Mouse (Mus musculus) brain, embryonic 14.5 days (tissue): ENCODE measurements at regions not wholly inside any gene's neighbourhood (a gene's known extent, or its start where the extent isn't known, plus 50 kb on each side); places are given as distances from the start of the nearest gene placed in this dataset.

Experiments used
- DNase-seq: peaks from one replicate; pipeline ENCODE4 v3.0.0-alpha.2; 2011; ENCODE audit warnings: low read depth
- CTCF ChIP-seq: fragments of 200-500 bp; IDR thresholded peaks from 2 replicates; pipeline ENCODE4 v1.5.1; 2012; ENCODE audit warnings: inconsistent platforms, mild to moderate bottlenecking, moderate library complexity, borderline replicate concordance; ENCODE audit not compliant: insufficient read depth, insufficient read length; ENCODE audit errors: extremely low read depth
- POLR2A ChIP-seq: fragments of 200-500 bp; IDR thresholded peaks from 2 replicates; pipeline ENCODE4 v1.6.1; 2012; ENCODE audit warnings: mild to moderate bottlenecking, inconsistent platforms, borderline replicate concordance; ENCODE audit not compliant: poor library complexity, insufficient read depth, insufficient read length, severe bottlenecking; ENCODE audit errors: extremely low read depth

- peak; percentile 6 for DNase-seq
- no peak for TF ChIP-seq CTCF
- TF ChIP-seq POLR2A, result no peak
Observed at GRCm38 (mm10) chr16:60873726-60874125, 268.4 kb upstream of the Epha6 start.
